Mouse (Mus musculus) stomach, postnatal 0 days (tissue): Measurements from ENCODE around the gene Map2k1. TPM values are rescaled to one million over a fixed set of nuclear protein-coding genes. Genes with fewer than 3 reads are reported as not detected.

Experiments
- ATAC-seq: fragments of 200-750 bp; cut with Nextera tagmentation; 2 replicates; pipeline ENCODE4 v1.8.0; 2017; ENCODE audit not compliant: low FRiP score, low TSS enrichment
- DNase-seq: peaks from one replicate; pipeline ENCODE4 v3.0.0-alpha.2; 2016; ENCODE audit warnings: low spot score
- H3K27ac ChIP-seq: fragments of 300-500 bp; sonication (generic); replicated peaks from 2 replicates; pipeline ENCODE4 v1.5.1; 2014; ENCODE audit warnings: mild to moderate bottlenecking, control low read depth
- H3K27me3 ChIP-seq: fragments of 300-500 bp; sonication (generic); 2 replicates; pipeline ENCODE4 v1.6.1; 2014; ENCODE audit warnings: low read length; ENCODE audit not compliant: control insufficient read depth, insufficient read depth
- H3K36me3 ChIP-seq: fragments of 300-500 bp; sonication (generic); 2 replicates; pipeline ENCODE4 v1.6.1; 2014; ENCODE audit warnings: low read length, mixed read lengths; ENCODE audit not compliant: control insufficient read depth, insufficient read depth
- H3K4me1 ChIP-seq: fragments of 300-500 bp; sonication (generic); replicated peaks from 2 replicates; pipeline ENCODE4 v1.6.1; 2014; ENCODE audit warnings: antibody characterized with exemption; ENCODE audit not compliant: control insufficient read depth, insufficient read depth
- H3K4me2 ChIP-seq: fragments of 300-500 bp; sonication (generic); replicated peaks from 2 replicates; pipeline ENCODE4 v1.6.1; 2014; ENCODE audit warnings: low read depth, mild to moderate bottlenecking, control low read depth, moderate library complexity
- H3K4me3 ChIP-seq: fragments of 300-500 bp; sonication (generic); 2 replicates; pipeline ENCODE4 v1.5.1; 2014; ENCODE audit warnings: low read depth, low read length, control low read depth
- H3K9ac ChIP-seq: fragments of 300-500 bp; sonication (generic); 2 replicates; pipeline ENCODE4 v1.6.1; 2014; ENCODE audit warnings: mild to moderate bottlenecking, low read length, control low read depth, mixed read lengths
- H3K9me3 ChIP-seq: fragments of 300-500 bp; sonication (generic); 2 replicates; pipeline ENCODE4 v1.6.1; 2016; ENCODE audit warnings: low read length; ENCODE audit not compliant: control insufficient read depth
- CTCF ChIP-seq: IDR thresholded peaks from 2 replicates; pipeline ENCODE4 v1.5.1; 2016; ENCODE audit warnings: antibody characterized with exemption, low read depth, mild to moderate bottlenecking, moderate library complexity
- EP300 ChIP-seq: optimal IDR thresholded peaks from 2 replicates; pipeline ENCODE3; 2016; ENCODE audit warnings: antibody characterized with exemption
- WGBS: fragments of 180-500 bp; shearing (Covaris S2); extraction: QIAGEN DNeasy Blood & Tissue Kit; methylation state at CpG from one replicate; pipeline ENCODE4 v1.1.7; 2014; 5-methylcytosine and 5-hydroxymethylcytosine counted together
- polyA plus RNA-seq: library from polyadenylated mRNA; unstranded; fragments of >200 nt; fragmentation: Nextera tagmentation; extraction: Ambion mirVana; gene quantifications from 2 replicates; pipeline ENCODE4 v1.2.1, GENCODE M21; 2015

Gene Map2k1
- polyA plus RNA-seq, 1 experiment from 2014 or later: 84.1 TPM

GRCm38 (mm10) chr9:64232257-64232957 lies 21.0 kb downstream of the Map2k1 start:
- no peak for ATAC-seq
- H3K4me3 ChIP-seq: no peak overlapping the region

DNA sequence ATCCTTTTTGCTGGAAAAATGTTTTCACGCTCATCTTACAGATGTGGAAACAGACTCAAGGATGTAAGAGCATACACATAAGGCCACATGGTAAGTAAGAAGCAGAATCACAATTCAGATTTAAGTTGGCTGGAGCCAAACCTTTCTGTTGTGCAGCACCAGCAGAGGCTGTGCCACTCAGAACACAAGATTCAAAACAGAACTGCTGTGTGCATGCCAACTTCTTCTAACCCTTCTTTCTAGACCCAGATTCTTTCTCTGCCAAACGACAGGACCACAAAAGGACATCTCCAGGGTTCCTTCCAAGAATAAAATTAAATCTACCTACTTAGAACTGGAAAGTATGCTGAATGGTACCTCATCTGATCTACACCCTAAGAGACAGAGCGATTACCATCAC lies 21.8 kb downstream of the Map2k1 start:
- H3K36me3 ChIP-seq: no peaks in the 10 kb centered on the region
- H3K4me2 ChIP-seq: no peak overlapping the region
- no peaks in the 10 kb centered on the region for H3K9me3 ChIP-seq
- ATAC-seq: no peak
- no peak overlapping the region for H3K9ac ChIP-seq
- TF ChIP-seq CTCF: no peak
- no peak for TF ChIP-seq EP300
- no peak for DNase-seq
- WGBS: 63% methylated on average over 3 of the region's 3 CpGs
- no peaks in the 10 kb centered on the region for H3K4me1 ChIP-seq
- H3K4me3 ChIP-seq: no peak overlapping the region
- no peaks in the 10 kb centered on the region for H3K27me3 ChIP-seq
- peak overlapping the region; percentile 74 for H3K27ac ChIP-seq

More at GRCm38 (mm10) chr9:64232257-64232957, 21.0 kb downstream of the Map2k1 start:
- H3K9ac ChIP-seq: no peak overlapping the region
- H3K36me3 ChIP-seq: no peaks in the 10 kb centered on the region
- 49% methylated on average over 9 of the region's 9 CpGs for WGBS
- H3K4me1 ChIP-seq: no peaks in the 10 kb centered on the region
- no peak for TF ChIP-seq EP300
- no peak for TF ChIP-seq CTCF
- no peak overlapping the region for H3K4me2 ChIP-seq
- no peaks in the 10 kb centered on the region for H3K9me3 ChIP-seq
- peak overlapping the region; percentile 74 for H3K27ac ChIP-seq
- DNase-seq: no peak
- H3K27me3 ChIP-seq: no peaks in the 10 kb centered on the region

DNA sequence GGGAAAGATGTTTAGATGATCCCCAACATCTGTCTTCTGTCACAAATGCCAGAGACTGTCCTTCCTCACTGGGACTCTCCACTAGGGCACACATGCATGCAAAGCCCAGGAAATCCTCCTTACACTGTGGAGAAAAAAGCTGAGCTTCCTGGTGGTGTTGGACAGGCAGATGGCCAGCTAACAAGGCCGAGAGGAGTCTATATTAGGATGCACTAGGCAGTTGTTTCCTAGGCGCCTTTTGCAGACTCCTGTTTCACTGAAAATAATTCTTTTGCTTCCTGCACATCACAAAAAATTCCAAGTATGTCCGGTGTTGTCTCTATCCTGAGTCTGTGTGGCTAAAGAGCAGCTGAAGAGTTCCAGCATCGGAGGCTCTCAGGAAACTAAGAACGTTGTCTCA lies 22.3 kb downstream of the Map2k1 start:
- Histone ChIP-seq H3K9me3 (no peaks in the 10 kb centered on the region), H3K36me3 (no peaks in the 10 kb centered on the region), H3K4me2 (no peak overlapping the region), H3K9ac (no peak overlapping the region), H3K27ac (peak overlapping the region; percentile 74), H3K4me3 (no peak overlapping the region), H3K4me1 (no peaks in the 10 kb centered on the region), H3K27me3 (no peaks in the 10 kb centered on the region)
- DNase-seq: no peak
- TF ChIP-seq CTCF: peak; percentile 32
- TF ChIP-seq EP300: no peak
- WGBS: 32% methylated on average over 5 of the region's 5 CpGs
- ATAC-seq: peak; percentile 35; the same call in 1 of the 2 replicates

DNA sequence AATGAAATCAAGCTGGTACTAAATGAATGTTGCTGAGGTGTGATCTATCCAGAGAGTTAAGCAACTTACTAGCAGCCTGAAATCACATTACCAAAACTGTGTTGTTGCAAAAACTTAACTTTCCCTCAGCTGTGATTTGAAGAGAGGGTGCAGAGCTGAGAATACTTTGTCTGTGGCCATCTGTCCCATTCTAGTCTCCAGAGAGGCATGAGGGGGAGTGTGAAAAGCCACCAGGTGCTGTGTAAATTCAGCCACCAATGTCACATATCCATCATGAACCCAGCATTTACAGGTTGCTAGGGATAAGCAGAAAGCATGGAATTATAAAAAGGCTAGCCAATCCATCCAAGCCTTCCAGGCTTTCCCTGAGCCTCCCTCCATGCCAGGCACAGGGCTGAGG lies 24.5 kb downstream of the Map2k1 start:
- no peaks in the 10 kb centered on the region for H3K4me1 ChIP-seq
- no peak overlapping the region for H3K4me2 ChIP-seq
- H3K36me3 ChIP-seq: no peaks in the 10 kb centered on the region
- ATAC-seq (no peak), DNase-seq (no peak)
- no peaks in the 10 kb centered on the region for H3K9me3 ChIP-seq
- TF ChIP-seq EP300 (no peak), CTCF (no peak)
- H3K4me3 ChIP-seq: no peak overlapping the region
- no peaks in the 10 kb centered on the region for H3K27me3 ChIP-seq
- no peak overlapping the region for H3K9ac ChIP-seq
- no peak overlapping the region for H3K27ac ChIP-seq

DNA sequence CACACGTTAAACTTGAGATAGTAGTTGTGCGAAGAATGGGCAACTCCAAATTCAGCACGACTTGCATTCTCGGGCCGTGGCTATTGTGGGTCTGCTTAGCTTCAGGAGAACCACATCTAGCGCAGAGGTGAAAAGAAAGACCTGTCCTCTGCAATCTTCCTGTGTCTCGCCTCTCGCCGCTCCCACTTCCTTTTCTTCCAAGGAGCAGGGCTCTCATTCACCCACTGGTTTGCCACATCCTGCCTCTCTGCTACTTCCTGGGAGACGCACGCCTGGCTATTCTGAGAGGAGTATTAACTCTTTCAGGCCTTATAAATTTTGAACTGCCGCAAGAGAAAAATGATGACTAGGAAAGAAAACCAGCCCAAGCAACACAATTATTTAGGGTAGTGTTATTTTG lies 25.7 kb downstream of the Map2k1 start:
- Histone ChIP-seq H3K27ac (no peak overlapping the region), H3K9me3 (no peaks in the 10 kb centered on the region), H3K27me3 (no peaks in the 10 kb centered on the region), H3K4me1 (no peaks in the 10 kb centered on the region), H3K4me2 (no peak overlapping the region), H3K4me3 (no peak overlapping the region), H3K9ac (no peak overlapping the region), H3K36me3 (no peaks in the 10 kb centered on the region)
- ATAC-seq: no peak
- WGBS: 66% methylated on average over 12 of the region's 12 CpGs
- TF ChIP-seq CTCF: no peak
- DNase-seq: no peak

DNA sequence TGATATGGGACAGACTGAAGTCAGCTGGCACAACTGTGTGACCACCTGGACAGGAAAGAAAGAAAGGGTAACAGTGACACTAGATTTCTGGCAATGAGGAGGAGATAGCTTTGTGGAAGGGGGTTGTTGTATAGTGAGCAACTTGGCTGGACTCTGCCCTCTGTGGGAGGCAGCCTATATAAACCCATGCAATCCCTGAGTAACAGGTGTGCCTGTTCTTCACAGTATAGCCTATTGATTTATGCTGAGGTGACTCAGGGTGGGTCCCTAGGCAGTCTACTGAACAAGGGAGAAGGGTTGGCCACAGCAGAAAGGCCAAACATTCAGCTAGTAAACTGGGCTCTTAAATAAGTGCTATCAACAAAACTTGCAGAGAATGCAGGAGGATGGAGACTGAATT lies 27.6 kb downstream of the Map2k1 start:
- Histone ChIP-seq H3K4me1 (no peaks in the 10 kb centered on the region), H3K9ac (no peak overlapping the region), H3K9me3 (no peaks in the 10 kb centered on the region), H3K27ac (peak overlapping the region; percentile 53; the same call in 1 of the 2 replicates), H3K4me2 (no peak overlapping the region), H3K4me3 (no peak overlapping the region), H3K27me3 (no peaks in the 10 kb centered on the region), H3K36me3 (no peaks in the 10 kb centered on the region; the same call in 1 of the 2 replicates)
- peak; percentile 28; the same call in 1 of the 2 replicates for TF ChIP-seq CTCF
- TF ChIP-seq EP300: no peak
- DNase-seq (peak; percentile 59), ATAC-seq (peak; percentile 90)
